Mouse (Mus musculus) heart, embryonic 12.5 days (tissue): Measurements from ENCODE around the gene Igfbp7. TPM values are rescaled to one million over a fixed set of nuclear protein-coding genes. Genes with fewer than 3 reads are reported as not detected.

Source experiments
- ATAC-seq: fragments of 200-750 bp; cut with Nextera tagmentation; 2 replicates; pipeline ENCODE4 v1.8.0; 2017; ENCODE audit warnings: moderate TSS enrichment, moderate library complexity; ENCODE audit not compliant: insufficient number of reproducible peaks, low FRiP score
- H3K27ac ChIP-seq: fragments of 300-500 bp; sonication (generic); 2 replicates; pipeline ENCODE4 v1.5.1; 2016; ENCODE audit warnings: mild to moderate bottlenecking, moderate library complexity; ENCODE audit not compliant: poor library complexity, severe bottlenecking
- H3K27me3 ChIP-seq: fragments of 300-500 bp; sonication (generic); replicated peaks from 2 replicates; pipeline ENCODE4 v1.6.1; 2016; ENCODE audit warnings: mild to moderate bottlenecking, moderate library complexity
- H3K36me3 ChIP-seq: fragments of 300-500 bp; sonication (generic); 2 replicates; pipeline ENCODE4 v1.6.1; 2016; ENCODE audit warnings: mild to moderate bottlenecking, moderate library complexity
- H3K4me1 ChIP-seq: fragments of 300-500 bp; sonication (generic); replicated peaks from 2 replicates; pipeline ENCODE4 v1.6.1; 2016; ENCODE audit warnings: mild to moderate bottlenecking
- H3K4me2 ChIP-seq: fragments of 300-500 bp; sonication (generic); 2 replicates; pipeline ENCODE4 v1.6.1; 2016; ENCODE audit warnings: mild to moderate bottlenecking, moderate library complexity
- H3K4me3 ChIP-seq: fragments of 300-500 bp; sonication (generic); 2 replicates; pipeline ENCODE4 v1.5.1; 2016; ENCODE audit warnings: mild to moderate bottlenecking
- H3K9ac ChIP-seq: fragments of 300-500 bp; sonication (generic); 2 replicates; pipeline ENCODE4 v1.6.1; 2016; ENCODE audit warnings: mild to moderate bottlenecking, moderate library complexity
- H3K9me3 ChIP-seq: fragments of 300-500 bp; sonication (generic); replicated peaks from 2 replicates; pipeline ENCODE4 v1.6.1; 2016; ENCODE audit warnings: mild to moderate bottlenecking, moderate library complexity
- WGBS: fragments of 180-500 bp; shearing (Covaris S2); methylation state at CpG from one replicate; pipeline ENCODE4 v1.1.7; 2016; 5-methylcytosine and 5-hydroxymethylcytosine counted together
- polyA plus RNA-seq: library from polyadenylated mRNA; unstranded; fragments of >200 nt; fragmentation: Nextera tagmentation; extraction: Ambion mirVana; gene quantifications from 2 replicates; pipeline ENCODE4 v1.2.1, GENCODE M21; 2016

Igfbp7 gene
- polyA plus RNA-seq, 1 experiment from 2014 or later = 38.3 TPM

- H3K36me3 ChIP-seq = no peaks in the 10 kb centered on the region
- 0 out of 2 replicates have a peak, but pooled peaks cover 7% of the 10 kb centered on the region for H3K4me1 ChIP-seq
- H3K27ac ChIP-seq = no peak overlapping the region
- H3K4me2 ChIP-seq = no peak overlapping the region
- no peak overlapping the region for H3K4me3 ChIP-seq
- H3K27me3 ChIP-seq = no peaks in the 10 kb centered on the region; the same call in 1 of the 2 replicates
- WGBS = 86% methylated on average over 3 of the region's 3 CpGs
- H3K9ac ChIP-seq = no peak overlapping the region
- ATAC-seq = no peak
- no peaks in the 10 kb centered on the region for H3K9me3 ChIP-seq
Measured at GRCm38 (mm10) chr5:77378027-77378426, 29.8 kb downstream of the Igfbp7 start.

- 61% methylated on average over 4 of the region's 4 CpGs for WGBS
Measured at GRCm38 (mm10) chr5:77375546-77375945, 32.3 kb downstream of the Igfbp7 start.

GRCm38 (mm10) chr5:77374945-77375344, 32.9 kb downstream of the Igfbp7 start:
- WGBS = 25% methylated on average over 3 of the region's 3 CpGs
- Histone ChIP-seq H3K27ac (0 out of 2 replicates have a peak overlapping the region, but pooled peaks have one; percentile 58), H3K4me3 (no peak overlapping the region), H3K9ac (no peak overlapping the region), H3K36me3 (no peaks in the 10 kb centered on the region), H3K4me2 (no peak overlapping the region), H3K9me3 (no peaks in the 10 kb centered on the region), H3K27me3 (no peaks in the 10 kb centered on the region), H3K4me1 (peaks cover 13% of the 10 kb centered on the region; the same call in 1 of the 2 replicates)
- ATAC-seq = no peak

More at GRCm38 (mm10) chr5:77375546-77375945, 32.3 kb downstream of the Igfbp7 start:
- H3K9me3 ChIP-seq = no peaks in the 10 kb centered on the region
- no peak overlapping the region for H3K27ac ChIP-seq
- H3K4me3 ChIP-seq = no peak overlapping the region
- no peak overlapping the region for H3K4me2 ChIP-seq
- H3K9ac ChIP-seq = no peak overlapping the region
- no peaks in the 10 kb centered on the region for H3K27me3 ChIP-seq
- H3K36me3 ChIP-seq = no peaks in the 10 kb centered on the region
- ATAC-seq = no peak
- H3K4me1 ChIP-seq = peaks cover 13% of the 10 kb centered on the region; the same call in 1 of the 2 replicates

GRCm38 (mm10) chr5:77372778-77373177, 35.1 kb downstream of the Igfbp7 start:
- WGBS = 62% methylated on average over 6 of the region's 6 CpGs
- Histone ChIP-seq H3K4me2 (no peak overlapping the region), H3K36me3 (no peaks in the 10 kb centered on the region), H3K9me3 (no peaks in the 10 kb centered on the region), H3K4me1 (peaks cover 23% of the 10 kb centered on the region; the same call in 1 of the 2 replicates), H3K9ac (no peak overlapping the region), H3K4me3 (no peak overlapping the region), H3K27me3 (no peaks in the 10 kb centered on the region), H3K27ac (0 out of 2 replicates have a peak overlapping the region, but pooled peaks have one; percentile 35)
- ATAC-seq = no peak

GRCm38 (mm10) chr5:77372242-77372641, 35.6 kb downstream of the Igfbp7 start:
- no peak overlapping the region for H3K9ac ChIP-seq
- no peak for ATAC-seq

GRCm38 (mm10) chr5:77370378-77370892, 37.4 kb downstream of the Igfbp7 start:
- no peak overlapping the region for H3K4me3 ChIP-seq
- ATAC-seq = no peak
- H3K27me3 ChIP-seq = no peaks in the 10 kb centered on the region
- no peak overlapping the region for H3K27ac ChIP-seq
- no peak overlapping the region for H3K4me2 ChIP-seq
- WGBS = 80% methylated on average over 5 of the region's 5 CpGs
- H3K9ac ChIP-seq = no peak overlapping the region
- H3K9me3 ChIP-seq = no peaks in the 10 kb centered on the region
- H3K36me3 ChIP-seq = no peaks in the 10 kb centered on the region
- H3K4me1 ChIP-seq = peaks cover 27% of the 10 kb centered on the region

More at GRCm38 (mm10) chr5:77372242-77372641, 35.6 kb downstream of the Igfbp7 start:
- peaks cover 27% of the 10 kb centered on the region for H3K4me1 ChIP-seq
- H3K36me3 ChIP-seq = no peaks in the 10 kb centered on the region
- no peaks in the 10 kb centered on the region for H3K9me3 ChIP-seq
- H3K27me3 ChIP-seq = no peaks in the 10 kb centered on the region
- 51% methylated on average over 7 of the region's 7 CpGs for WGBS
- H3K4me3 ChIP-seq = no peak overlapping the region
- no peak overlapping the region for H3K4me2 ChIP-seq
- 0 out of 2 replicates have a peak overlapping the region, but pooled peaks have one; percentile 35 for H3K27ac ChIP-seq

- ATAC-seq = no peak
- H3K9me3 ChIP-seq = no peaks in the 10 kb centered on the region
- H3K27ac ChIP-seq = no peak overlapping the region
- H3K4me3 ChIP-seq = no peak overlapping the region
- WGBS = 79% methylated on average over 5 of the region's 5 CpGs
- H3K4me2 ChIP-seq = no peak overlapping the region
- H3K27me3 ChIP-seq = no peaks in the 10 kb centered on the region
- no peak overlapping the region for H3K9ac ChIP-seq
- H3K36me3 ChIP-seq = no peaks in the 10 kb centered on the region
- H3K4me1 ChIP-seq = peaks cover 28% of the 10 kb centered on the region
Measured at GRCm38 (mm10) chr5:77369394-77369793, 38.4 kb downstream of the Igfbp7 start.

GRCm38 (mm10) chr5:77368194-77368593, 39.6 kb downstream of the Igfbp7 start:
- H3K4me1 ChIP-seq = peaks cover 28% of the 10 kb centered on the region
- H3K27me3 ChIP-seq = no peaks in the 10 kb centered on the region
- no peak for ATAC-seq
- H3K36me3 ChIP-seq = no peaks in the 10 kb centered on the region
- no peak overlapping the region for H3K27ac ChIP-seq
- H3K4me2 ChIP-seq = no peak overlapping the region
- H3K9me3 ChIP-seq = no peaks in the 10 kb centered on the region
- 51% methylated on average over 7 of the region's 7 CpGs for WGBS
- H3K4me3 ChIP-seq = no peak overlapping the region
- H3K9ac ChIP-seq = no peak overlapping the region

- Histone ChIP-seq H3K4me1 (peaks cover 28% of the 10 kb centered on the region), H3K36me3 (no peaks in the 10 kb centered on the region), H3K27me3 (no peaks in the 10 kb centered on the region), H3K9ac (no peak overlapping the region), H3K27ac (no peak overlapping the region), H3K4me3 (no peak overlapping the region), H3K9me3 (no peaks in the 10 kb centered on the region), H3K4me2 (no peak overlapping the region)
- 51% methylated on average over 12 of the region's 12 CpGs for WGBS
- ATAC-seq = no peak
Measured at GRCm38 (mm10) chr5:77367682-77368081, 40.2 kb downstream of the Igfbp7 start.

- Histone ChIP-seq H3K27ac (no peak overlapping the region), H3K4me1 (peaks cover 23% of the 10 kb centered on the region), H3K9me3 (no peaks in the 10 kb centered on the region), H3K9ac (no peak overlapping the region), H3K36me3 (no peaks in the 10 kb centered on the region), H3K4me3 (no peak overlapping the region), H3K27me3 (no peaks in the 10 kb centered on the region), H3K4me2 (no peak overlapping the region)
- ATAC-seq = no peak
- 71% methylated on average over 1 of the region's 1 CpGs for WGBS
Measured at GRCm38 (mm10) chr5:77367145-77367544, 40.7 kb downstream of the Igfbp7 start.

- Histone ChIP-seq H3K27me3 (no peaks in the 10 kb centered on the region), H3K36me3 (no peaks in the 10 kb centered on the region), H3K4me1 (peaks cover 23% of the 10 kb centered on the region), H3K27ac (no peak overlapping the region), H3K4me3 (no peak overlapping the region), H3K9ac (no peak overlapping the region), H3K4me2 (no peak overlapping the region), H3K9me3 (no peaks in the 10 kb centered on the region)
- WGBS = 81% methylated on average over 8 of the region's 8 CpGs
- ATAC-seq = no peak
Measured at GRCm38 (mm10) chr5:77366313-77366712, 41.5 kb downstream of the Igfbp7 start.
